Mouse (Mus musculus) cerebellum, adult 9-10 months (tissue): ENCODE results near the gene Adcyap1r1.
A peak's percentile ranks its signal among the peaks of the same experiment; 100 is the strongest.

Experiments used
- DNase-seq: peaks from one replicate; pipeline ENCODE4 v3.0.0; 2022

Adcyap1r1 gene

DNA sequence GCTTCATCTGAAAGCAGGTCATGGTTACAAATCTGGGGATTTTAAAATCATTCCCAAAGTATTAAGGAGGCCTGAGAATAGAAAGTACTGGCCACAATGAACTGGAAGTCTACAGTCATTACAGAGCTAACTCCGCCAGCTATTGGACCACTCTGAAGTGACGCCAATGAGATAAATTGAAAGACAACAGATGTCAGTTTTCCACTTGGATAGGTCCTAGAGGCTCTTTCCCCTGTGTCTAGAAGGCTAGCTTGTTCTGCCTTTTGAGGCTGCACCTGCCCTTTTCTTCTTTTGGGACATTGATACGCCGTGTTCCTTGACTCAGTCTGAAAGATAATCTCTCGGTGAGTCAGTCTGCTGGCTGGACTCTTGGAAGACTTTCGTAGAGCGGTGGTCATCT, 50.5 kb downstream of the Adcyap1r1 start:
- DNase-seq: no peak

DNA sequence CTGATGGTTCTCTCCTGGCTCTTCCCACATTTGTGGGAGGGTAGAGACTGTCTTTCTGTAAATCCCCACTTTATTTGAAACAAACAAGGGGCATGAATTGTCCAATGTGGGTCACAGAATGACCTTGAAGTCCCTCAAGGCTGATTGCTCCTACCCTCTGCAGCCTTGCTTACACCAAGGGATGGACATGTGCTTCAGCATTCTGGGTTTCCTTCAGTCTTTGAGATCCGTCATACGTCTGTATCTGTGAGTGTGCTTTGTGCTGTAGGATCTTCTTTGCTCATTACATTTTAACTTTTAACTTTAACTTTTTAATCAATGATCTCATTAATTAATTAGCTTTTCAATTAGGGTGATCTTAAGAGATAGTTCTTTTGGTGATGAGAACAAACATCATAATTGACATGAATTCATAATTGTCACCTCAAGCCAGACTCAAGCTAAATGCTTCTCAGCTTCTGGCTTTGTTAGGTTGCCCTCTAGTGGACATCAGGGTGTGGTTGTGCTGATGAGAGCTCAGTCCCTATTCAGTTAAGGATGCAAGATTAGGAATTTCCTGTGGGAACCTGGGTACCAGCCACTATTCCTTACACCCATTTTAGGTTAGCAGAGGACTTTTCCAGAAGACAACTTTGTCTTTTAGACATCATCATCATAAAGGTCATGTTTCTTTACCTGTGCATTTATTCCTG, 53.2 kb downstream of the Adcyap1r1 start:
- DNase-seq: peak; percentile 86

DNA sequence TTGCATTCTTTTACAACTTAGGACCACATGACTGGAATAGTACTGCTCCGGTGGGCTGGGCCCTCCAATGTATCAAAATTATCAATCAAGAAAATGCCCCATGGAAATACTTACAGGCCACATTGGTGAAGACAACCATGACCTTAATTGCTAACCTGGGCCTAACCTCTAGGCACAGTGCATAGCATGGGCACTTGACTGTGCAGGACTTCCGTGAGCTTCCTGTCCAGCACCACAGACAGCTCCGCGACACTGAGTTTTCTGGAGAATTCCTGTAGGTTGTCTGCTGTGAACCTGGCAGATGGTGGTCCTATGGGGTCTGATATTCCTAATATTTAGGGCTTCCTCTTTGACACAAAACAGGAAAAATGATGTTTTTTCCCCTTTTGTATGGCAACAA, 54.7 kb downstream of the Adcyap1r1 start:
- no peak for DNase-seq

DNA sequence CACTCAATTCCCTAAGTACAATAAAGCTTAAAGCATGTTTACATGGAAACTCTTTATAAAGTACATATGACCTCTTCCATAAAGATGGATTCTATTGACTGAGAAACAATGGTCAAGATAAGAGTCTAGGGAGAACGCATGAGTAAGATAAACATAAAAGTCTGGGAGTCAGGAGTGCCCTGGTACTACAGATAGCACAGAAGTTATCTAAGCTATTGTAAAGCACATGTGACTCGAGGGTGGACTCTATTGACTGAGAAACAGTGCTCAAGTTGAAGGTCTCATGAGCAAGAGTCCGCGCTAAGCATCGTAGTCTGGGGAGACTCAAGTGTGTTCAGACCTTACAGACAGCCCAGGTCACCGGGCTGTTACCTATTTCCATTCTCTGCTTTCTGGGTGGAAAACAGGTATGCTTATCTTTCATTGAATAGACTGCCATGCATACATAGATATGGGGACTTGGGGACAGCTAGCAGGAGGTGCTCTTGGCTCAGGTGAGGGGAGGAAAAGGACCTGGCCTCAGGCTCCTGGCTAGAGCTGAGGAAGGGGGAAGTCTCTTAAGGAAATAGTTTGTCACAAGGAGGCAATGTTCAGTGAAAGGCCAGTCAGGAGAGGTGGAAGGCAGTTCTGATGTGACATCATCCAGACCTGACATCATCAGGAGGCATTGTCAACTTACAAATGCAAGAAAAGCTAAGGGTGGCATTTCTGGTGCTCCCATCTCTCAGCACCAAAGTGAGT, 57.5 kb downstream of the Adcyap1r1 start:
- no peak for DNase-seq

DNA sequence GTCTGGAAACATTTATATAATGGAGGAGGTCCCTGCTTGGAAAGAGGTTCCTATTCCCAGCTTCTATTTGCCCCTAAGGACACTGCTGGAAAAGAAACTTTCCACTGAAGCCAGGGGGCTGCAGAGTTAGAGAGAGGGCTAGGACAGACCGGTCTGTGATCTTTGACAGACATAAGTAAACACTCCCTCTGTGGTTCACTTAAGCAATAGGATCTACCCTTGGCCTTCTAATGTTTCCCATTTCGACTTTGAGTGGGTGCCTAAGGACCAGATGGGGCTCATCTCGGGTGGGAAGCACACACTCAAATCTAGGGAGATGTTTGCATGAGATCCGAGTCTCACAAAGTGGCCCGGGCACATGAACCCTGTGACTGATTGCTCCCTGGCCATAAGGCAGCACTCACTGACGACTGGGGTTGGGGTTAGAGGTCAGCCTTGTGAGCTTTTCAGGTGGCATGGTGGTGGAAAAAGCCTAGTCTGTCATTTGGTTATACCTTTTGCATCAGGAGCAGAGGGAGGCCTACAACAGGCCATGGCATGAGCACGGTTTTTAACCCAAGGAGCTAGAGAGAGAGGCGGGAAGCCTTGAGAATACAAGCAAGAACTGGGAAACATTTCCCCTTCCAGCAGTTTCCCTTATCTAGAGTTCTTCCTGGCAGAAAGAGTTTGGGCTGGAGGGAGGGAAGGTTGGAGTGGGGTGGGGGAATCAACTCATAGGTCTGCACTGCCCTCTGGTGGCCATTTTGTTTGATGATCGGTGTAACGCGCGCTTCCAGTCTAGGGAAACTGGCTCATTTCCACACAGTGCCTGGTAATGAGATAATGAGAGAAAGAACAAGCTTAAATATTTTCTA, 59.7 kb downstream of the Adcyap1r1 start:
- DNase-seq: peak; percentile 76

DNA sequence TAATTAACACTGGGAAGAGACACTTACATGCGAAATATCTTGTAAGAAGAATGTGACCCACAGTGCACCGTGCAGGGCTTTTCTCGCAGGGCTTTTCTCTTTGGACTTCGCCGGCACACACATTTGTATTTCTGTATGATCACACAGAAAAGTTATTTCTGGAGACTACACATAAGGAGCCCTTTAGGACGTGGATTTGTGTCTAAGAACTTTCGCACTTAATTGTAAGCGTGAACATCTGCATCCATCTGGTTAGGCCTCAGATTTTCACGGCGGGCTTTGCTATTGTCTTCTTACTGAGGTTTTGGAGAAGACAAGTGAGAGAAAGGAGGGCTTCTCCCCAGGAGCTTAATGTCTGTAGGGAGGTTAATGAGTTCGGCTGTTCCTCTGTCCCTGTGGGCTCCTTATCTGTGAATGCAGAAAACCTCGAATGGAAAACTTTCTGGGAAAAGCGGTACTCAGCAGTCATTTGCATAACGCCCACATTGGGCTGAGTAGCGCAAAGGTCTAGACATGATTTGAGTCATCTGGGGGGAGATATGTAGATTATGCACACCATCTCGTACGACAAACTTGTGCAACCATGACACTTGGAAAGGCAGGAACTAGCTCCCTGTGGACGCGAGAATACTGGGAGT, 60.4 kb downstream of the Adcyap1r1 start:
- no peak for DNase-seq

DNA sequence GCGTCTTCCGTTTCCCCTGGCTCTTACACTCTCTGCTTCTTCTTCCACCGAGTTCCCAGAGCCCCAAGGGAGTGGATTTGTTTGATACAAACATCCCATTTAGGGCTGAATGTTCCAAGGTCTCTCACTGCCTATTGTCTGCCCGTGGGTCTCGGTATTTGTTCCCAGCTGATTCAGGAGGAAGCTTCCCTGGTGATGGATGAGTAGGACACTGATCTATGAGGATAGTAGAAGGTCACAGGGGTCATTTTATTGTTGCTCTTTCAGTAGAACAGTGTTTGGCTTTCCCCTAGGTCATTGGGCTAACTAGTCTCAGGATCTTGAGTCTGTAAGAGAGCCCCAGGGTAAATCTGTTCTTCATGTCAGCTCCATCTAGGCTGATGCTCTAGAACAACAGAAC, 61.7 kb downstream of the Adcyap1r1 start:
- DNase-seq: no peak

DNA sequence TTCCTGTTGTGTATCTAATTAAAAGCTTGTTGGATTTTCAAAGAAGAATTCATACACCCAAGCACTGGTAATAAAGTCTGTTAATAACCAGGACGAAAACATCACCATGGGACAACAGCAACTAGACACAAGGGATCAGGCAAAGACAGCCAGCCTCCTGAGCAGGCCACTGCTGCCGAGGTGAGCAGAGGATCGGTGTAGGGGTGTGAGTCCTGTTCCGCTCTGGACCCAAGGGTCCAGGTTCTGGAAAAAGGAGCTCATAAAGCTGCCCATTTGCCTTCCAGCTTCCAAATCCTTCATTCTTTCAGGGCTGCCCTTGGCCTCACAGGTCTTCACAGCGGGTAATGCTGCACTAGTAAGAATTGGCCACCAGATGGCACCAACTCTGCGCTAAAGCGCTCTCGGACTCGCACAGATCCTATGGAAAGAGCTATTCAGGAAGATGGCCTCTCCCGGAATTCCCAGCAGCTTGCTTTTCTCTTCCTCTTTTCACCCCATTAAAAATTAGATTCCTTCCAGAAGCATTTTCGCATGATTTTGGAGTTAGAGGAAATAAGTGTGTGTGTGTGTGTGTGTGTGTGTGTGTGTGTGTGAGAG, 67.9 kb downstream of the Adcyap1r1 start:
- peak; percentile 85 for DNase-seq

DNA sequence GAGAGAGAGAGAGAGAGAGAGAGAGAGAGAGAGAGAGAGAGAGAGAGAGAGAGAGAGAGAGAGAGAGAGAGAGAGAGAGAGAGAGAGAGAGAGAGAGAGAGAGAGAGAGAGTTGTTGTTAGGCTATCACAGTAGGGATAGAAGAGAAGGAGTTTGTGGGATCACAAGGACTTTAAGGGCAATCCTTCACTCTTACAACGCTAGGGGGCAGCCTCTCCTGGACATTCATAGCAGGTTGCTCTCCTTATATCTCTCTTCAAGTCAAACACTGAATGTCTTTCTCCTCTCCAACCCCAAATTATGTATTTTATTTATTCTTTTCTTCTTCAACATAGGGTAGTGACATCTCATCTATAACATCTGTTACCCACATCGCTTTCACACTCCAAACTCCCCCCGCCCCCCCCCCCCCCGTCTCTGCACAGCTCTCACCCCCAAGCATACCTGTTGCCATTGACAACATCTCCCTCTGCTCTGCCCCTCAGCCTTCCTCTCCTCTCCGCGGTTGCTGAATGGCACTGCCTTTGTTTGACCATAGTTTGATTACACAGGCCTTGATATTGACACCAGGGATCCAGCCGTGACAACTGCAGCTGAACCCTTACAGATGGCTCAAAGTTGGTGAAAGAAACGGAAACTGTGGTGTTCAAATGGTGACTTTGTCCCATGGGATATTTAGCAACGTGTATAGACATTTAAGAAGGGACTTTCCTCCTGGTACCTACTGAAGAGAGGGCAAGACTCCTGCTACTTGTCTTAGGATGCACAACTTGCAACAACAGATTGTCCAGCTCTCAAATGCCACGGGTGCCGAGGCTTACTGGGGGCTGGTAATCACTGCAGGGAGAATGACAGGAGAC, 68.7 kb downstream of the Adcyap1r1 start:
- DNase-seq: peak; percentile 71

DNA sequence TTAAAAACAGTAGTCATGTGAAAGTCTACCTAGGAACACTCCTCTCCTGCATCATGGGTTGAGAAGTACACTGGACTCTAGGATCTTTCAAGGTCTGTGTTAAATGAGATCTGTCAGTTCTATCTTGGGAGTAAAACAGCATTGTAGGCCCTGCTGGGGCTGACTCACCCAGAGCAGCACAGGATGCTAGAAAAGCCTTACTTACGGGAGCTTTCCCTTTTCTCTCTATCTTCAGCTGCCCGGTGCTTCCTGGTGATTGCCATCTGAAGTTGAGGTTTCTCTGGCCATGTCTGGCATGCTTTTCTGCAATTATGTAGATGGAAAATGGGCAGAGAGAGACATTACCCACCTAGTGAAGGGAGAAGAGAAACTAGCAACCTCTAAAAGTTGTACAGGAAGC, 84.7 kb downstream of the Adcyap1r1 start:
- DNase-seq: no peak

DNA sequence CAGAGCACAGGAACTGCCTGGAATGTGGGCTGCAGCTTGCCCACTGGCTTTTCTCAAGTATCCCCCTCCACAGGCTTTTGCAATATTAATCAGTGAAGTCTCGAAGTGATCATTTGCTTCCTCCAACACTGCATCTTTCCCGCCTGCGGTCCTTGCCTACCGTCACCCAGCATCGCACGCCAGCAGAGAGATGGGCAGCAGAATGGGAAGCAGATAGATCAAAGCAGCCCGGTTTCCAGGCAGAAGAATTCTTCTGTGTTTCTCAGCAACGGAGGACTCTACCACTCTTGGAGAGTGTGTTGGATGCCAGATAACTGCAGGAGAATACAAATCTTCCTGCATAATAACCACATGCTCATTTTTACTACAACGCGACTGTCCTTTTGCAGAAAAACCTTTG, 87.4 kb downstream of the Adcyap1r1 start:
- no peak for DNase-seq

DNA sequence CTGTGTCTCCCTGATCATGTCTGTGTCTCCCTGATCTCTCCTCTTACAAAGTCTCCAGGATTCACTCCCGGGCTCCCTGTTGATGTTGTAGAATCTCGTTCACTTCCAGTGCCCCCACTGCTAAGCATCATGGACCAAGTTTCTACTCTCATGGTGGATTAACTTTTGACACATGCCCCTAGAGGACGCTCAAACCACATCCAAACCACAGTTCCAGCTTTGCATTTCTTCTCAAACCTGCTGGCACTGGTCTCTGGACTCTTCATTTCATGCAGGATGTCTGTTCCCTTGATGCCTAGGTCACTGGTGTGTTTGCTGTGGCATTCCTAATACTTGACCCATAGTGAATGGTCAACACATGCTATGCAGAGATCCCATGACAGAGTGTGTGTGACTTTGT, 90.6 kb downstream of the Adcyap1r1 start:
- no peak for DNase-seq

DNA sequence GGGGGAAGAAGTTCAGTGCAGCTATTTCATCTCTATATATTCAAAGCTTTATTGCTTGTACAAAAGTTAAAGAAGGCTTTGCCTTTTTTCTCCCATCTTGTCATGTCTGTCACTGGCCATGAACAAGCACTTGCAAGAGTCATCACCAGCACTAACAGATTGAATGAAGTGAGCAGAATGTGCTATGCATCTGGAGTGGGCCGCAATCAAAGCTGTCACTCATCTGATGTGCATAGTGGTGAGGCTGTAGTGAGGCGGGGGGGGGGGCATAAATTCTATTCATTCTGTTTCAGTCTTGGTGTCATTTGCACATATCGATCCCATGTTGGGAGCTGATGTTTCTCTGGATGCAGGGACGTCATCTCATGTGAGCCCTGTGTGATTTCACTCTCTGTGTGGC, 91.6 kb downstream of the Adcyap1r1 start:
- DNase-seq: no peak

DNA sequence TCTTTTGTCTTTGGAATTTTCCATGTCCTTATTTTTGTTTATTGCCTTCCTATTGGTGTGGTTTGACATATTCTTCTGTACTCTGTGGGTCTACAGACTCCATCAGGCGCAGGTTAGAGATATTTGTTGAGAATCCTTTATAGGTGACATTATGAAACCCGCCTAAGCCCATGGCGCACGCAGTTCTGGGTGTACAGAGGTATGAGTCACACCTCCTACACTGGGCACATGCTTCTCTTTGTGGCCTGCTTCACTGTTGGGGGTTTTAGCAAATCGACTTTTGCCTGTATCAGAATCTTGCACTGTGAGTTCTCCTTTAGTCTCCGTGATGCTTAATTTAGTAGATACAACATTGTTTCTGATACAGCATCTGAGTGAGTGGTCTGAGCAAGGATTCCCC, 97.4 kb downstream of the Adcyap1r1 start:
- DNase-seq: no peak

DNA sequence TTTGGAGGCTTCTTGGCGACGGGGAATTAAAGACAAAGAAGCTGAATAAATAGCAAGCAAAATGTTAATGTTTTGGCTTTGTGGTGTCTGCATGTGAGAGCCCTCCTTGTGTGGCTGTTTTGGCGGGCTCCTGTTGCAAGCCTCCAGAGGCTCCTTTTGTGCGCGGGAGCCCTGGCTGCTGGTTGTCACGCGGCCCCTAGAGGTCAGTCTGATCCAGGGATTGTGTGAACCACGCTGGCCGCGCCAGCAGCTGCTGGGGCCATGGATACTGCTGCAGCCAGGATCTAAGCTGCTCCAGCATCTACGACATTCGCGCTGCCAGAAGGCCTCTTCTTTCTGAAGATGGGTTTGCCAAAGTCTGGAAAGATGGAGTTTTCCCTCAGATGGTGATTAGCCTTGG, 99.1 kb downstream of the Adcyap1r1 start:
- no peak for DNase-seq
